Mouse (Mus musculus) adrenal gland, postnatal 14 days (tissue): ENCODE data around the gene Tex33. TPM values are rescaled to one million over a fixed set of nuclear protein-coding genes. Genes with fewer than 3 reads are reported as not detected.
"Not testable (repeated sequence)": the region's sequence is repeated elsewhere in the genome, so short reads cannot be mapped to it uniquely, and the experiment has no call there.

Source experiments
- DNase-seq: peaks from one replicate; pipeline ENCODE4 v3.0.0; 2021; ENCODE audit warnings: mixed read lengths
- total RNA-seq: library from RNA; stranded (reverse); gene quantifications from 2 replicates; pipeline ENCODE4 v1.2.3, GENCODE M21; 2021

Tex33 gene
- total RNA-seq, 1 experiment from 2014 or later: not detected

GRCm38 (mm10) chr15:78374204-78374603, 21.5 kb downstream of the Tex33 start:
- DNase-seq: peak; percentile 74

GRCm38 (mm10) chr15:78372796-78373195, 22.9 kb downstream of the Tex33 start:
- no peak for DNase-seq

- DNase-seq: no peak
Observed at GRCm38 (mm10) chr15:78369641-78370040, 26.1 kb downstream of the Tex33 start.

- DNase-seq: peak; percentile 72
Observed at GRCm38 (mm10) chr15:78368926-78369346, 26.8 kb downstream of the Tex33 start.

GRCm38 (mm10) chr15:78367811-78368210, 27.9 kb downstream of the Tex33 start:
- DNase-seq: no peak

GRCm38 (mm10) chr15:78366875-78367274, 28.8 kb downstream of the Tex33 start:
- DNase-seq: no peak

- no peak for DNase-seq
Observed at GRCm38 (mm10) chr15:78365916-78366315, 29.8 kb downstream of the Tex33 start.

GRCm38 (mm10) chr15:78355548-78355947, 40.2 kb downstream of the Tex33 start:
- DNase-seq: no peak

GRCm38 (mm10) chr15:78354958-78355357, 40.8 kb downstream of the Tex33 start:
- DNase-seq: peak; percentile 76

GRCm38 (mm10) chr15:78351586-78352165, 44.0 kb downstream of the Tex33 start:
- DNase-seq: no peak

- DNase-seq: no peak
Observed at GRCm38 (mm10) chr15:78344567-78344966, 51.1 kb downstream of the Tex33 start.

- no peak for DNase-seq
Observed at GRCm38 (mm10) chr15:78343683-78344082, 52.0 kb downstream of the Tex33 start.

GRCm38 (mm10) chr15:78340919-78341318, 54.8 kb downstream of the Tex33 start:
- DNase-seq: not testable (repeated sequence)

- DNase-seq: peak; percentile 82
Observed at GRCm38 (mm10) chr15:78339627-78340423, 55.9 kb downstream of the Tex33 start.

- no peak for DNase-seq
Observed at GRCm38 (mm10) chr15:78334380-78334779, 61.3 kb downstream of the Tex33 start.

- no peak for DNase-seq
Observed at GRCm38 (mm10) chr15:78332981-78333380, 62.7 kb downstream of the Tex33 start.

- no peak for DNase-seq
Observed at GRCm38 (mm10) chr15:78331523-78332340, 64.0 kb downstream of the Tex33 start.

GRCm38 (mm10) chr15:78330706-78331105, 65.0 kb downstream of the Tex33 start:
- DNase-seq: peak; percentile 44

- DNase-seq: not testable (repeated sequence)
Observed at GRCm38 (mm10) chr15:78329972-78330371, 65.7 kb downstream of the Tex33 start.

GRCm38 (mm10) chr15:78328520-78329097, 67.1 kb downstream of the Tex33 start:
- DNase-seq: no peak
